Comparison of ENCODE assay signal across 8 mouse cellular contexts in the genomic region with DNA sequence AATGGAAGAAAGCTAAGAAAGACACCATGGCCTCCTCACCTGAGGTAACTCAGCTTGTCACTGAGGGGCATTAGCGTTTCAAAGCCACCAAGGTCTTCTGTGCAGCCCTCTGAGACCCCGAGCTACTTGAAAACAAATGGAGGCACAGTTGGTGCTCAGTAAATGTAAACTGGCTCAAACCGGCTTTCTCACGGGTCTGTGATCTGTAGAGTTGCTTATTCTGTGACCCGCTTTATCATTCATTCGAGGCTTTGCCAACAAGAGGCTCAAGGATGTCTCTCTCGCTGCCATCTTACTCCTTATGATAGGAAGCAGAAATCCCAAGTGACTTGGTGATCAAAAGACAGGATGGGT. TPM values are rescaled to one million over a fixed set of nuclear protein-coding genes. Genes with fewer than 3 reads are reported as not detected.
DNase-seq lines count a peak whose midpoint lies in the region; ATAC-seq lines count a peak whose summit lies in the region.

No protein-coding gene starts in this region.

- H3K9me3 ChIP-seq in kidney, embryonic 14.5 days (ENCODE audit: control insufficient read depth, low read length) = no peaks in the 10 kb centered on the region
- no peaks in the 10 kb centered on the region for H3K9me3 ChIP-seq in hindbrain, embryonic 13.5 days
- H3K9me3 ChIP-seq in midbrain, embryonic 13.5 days = no peaks in the 10 kb centered on the region

- H3K9ac ChIP-seq in kidney, embryonic 14.5 days (ENCODE audit: low read depth, low read length) = peak overlapping the region; percentile 52
- no peak overlapping the region for H3K9ac ChIP-seq in hindbrain, embryonic 13.5 days
- no peak overlapping the region for H3K9ac ChIP-seq in midbrain, embryonic 13.5 days (replicated peaks)

- H3K4me2 ChIP-seq in kidney, embryonic 14.5 days (replicated peaks; ENCODE audit: low read depth, low read length) = peak overlapping the region; percentile 51
- peak overlapping the region; percentile 94 for H3K4me2 ChIP-seq in hindbrain, embryonic 13.5 days
- peak overlapping the region; percentile 96 for H3K4me2 ChIP-seq in midbrain, embryonic 13.5 days (replicated peaks)

- WGBS in kidney, embryonic 14.5 days = 12% methylated on average over 7 of the region's 7 CpGs
- 5% methylated on average over 7 of the region's 7 CpGs for WGBS in hindbrain, embryonic 13.5 days
- 3% methylated on average over 7 of the region's 7 CpGs for WGBS in midbrain, embryonic 13.5 days

- H3K27ac ChIP-seq in kidney, embryonic 14.5 days (ENCODE audit: low read depth, low read length) = peak overlapping the region; percentile 67; the same call in 1 of the 2 replicates
- no peak overlapping the region for H3K27ac ChIP-seq in hindbrain, embryonic 13.5 days
- H3K27ac ChIP-seq in midbrain, embryonic 13.5 days = no peak overlapping the region

- H3K4me3 ChIP-seq in kidney, embryonic 14.5 days (ENCODE audit: low read length) = peak overlapping the region; percentile 55
- peak overlapping the region; percentile 27 for H3K4me3 ChIP-seq in hindbrain, embryonic 13.5 days
- H3K4me3 ChIP-seq in midbrain, embryonic 13.5 days (replicated peaks) = peak overlapping the region; percentile 47; the same call in 1 of the 2 replicates

- H3K4me1 ChIP-seq in kidney, embryonic 14.5 days (ENCODE audit: control insufficient read depth, insufficient read depth, low read length) = peaks cover 20% of the 10 kb centered on the region
- H3K4me1 ChIP-seq in hindbrain, embryonic 13.5 days (replicated peaks) = peaks cover 30% of the 10 kb centered on the region
- H3K4me1 ChIP-seq in midbrain, embryonic 13.5 days (replicated peaks) = peaks cover 26% of the 10 kb centered on the region

- peaks cover 17% of the 10 kb centered on the region for H3K27me3 ChIP-seq in kidney, embryonic 14.5 days (ENCODE audit: control insufficient read depth, insufficient read depth, low read length)
- peaks cover 88% of the 10 kb centered on the region for H3K27me3 ChIP-seq in hindbrain, embryonic 13.5 days
- H3K27me3 ChIP-seq in midbrain, embryonic 13.5 days = peaks cover 82% of the 10 kb centered on the region

- H3K36me3 ChIP-seq in kidney, embryonic 14.5 days (ENCODE audit: control insufficient read depth, insufficient read depth, low read length) = no peaks in the 10 kb centered on the region
- no peaks in the 10 kb centered on the region for H3K36me3 ChIP-seq in hindbrain, embryonic 13.5 days
- H3K36me3 ChIP-seq in midbrain, embryonic 13.5 days = no peaks in the 10 kb centered on the region

- DNase-seq in kidney, postnatal 4 days = no peak
- DNase-seq in ZHBTc4 (ENCODE audit: low read depth, low spot score) = peak; percentile 88
- DNase-seq in layer of hippocampus, postnatal 10 days (ENCODE audit: low spot score in 2 of 2) = no peak
- no peak for DNase-seq in layer of hippocampus, adult 11-12 months (ENCODE audit: low spot score)
- DNase-seq in cerebellum, adult 11-12 months = no peak

- ATAC-seq in kidney, embryonic 14.5 days (ENCODE audit: low FRiP score, low TSS enrichment) = no peak
- ATAC-seq in hindbrain, embryonic 13.5 days (ENCODE audit: low FRiP score) = no peak
- no peak for ATAC-seq in midbrain, embryonic 13.5 days

RNA-seq across cellular contexts. Expression of a gene that starts 0.7 kb away (rescaled TPM):
- polyA plus RNA-seq in kidney, embryonic 14.5 days (2014; fragmentation: Nextera tagmentation; extraction: Ambion mirVana) = 47.9 and 52.9 TPM in 2 replicates
- 4.5 and 6.4 TPM in 2 replicates for polyA plus RNA-seq in hindbrain, embryonic 13.5 days (2015; fragmentation: Nextera tagmentation; extraction: Ambion mirVana)
- 1.9 and 4.1 TPM in 2 replicates for polyA plus RNA-seq in midbrain, embryonic 13.5 days (2015; fragmentation: Nextera tagmentation; extraction: Ambion mirVana)
- total RNA-seq in layer of hippocampus, postnatal 10 days (2021) = 10 to 100 TPM; 25.8 to 29.3 TPM

RNA-seq across cellular contexts. Expression of a gene that starts 53.1 kb away (rescaled TPM):
- 26.0 and 38.1 TPM in 2 replicates for polyA plus RNA-seq in kidney, embryonic 14.5 days (2014; fragmentation: Nextera tagmentation; extraction: Ambion mirVana)
- 35.1 and 39.7 TPM in 2 replicates for polyA plus RNA-seq in hindbrain, embryonic 13.5 days (2015; fragmentation: Nextera tagmentation; extraction: Ambion mirVana)
- 39.0 and 41.4 TPM in 2 replicates for polyA plus RNA-seq in midbrain, embryonic 13.5 days (2015; fragmentation: Nextera tagmentation; extraction: Ambion mirVana)
- 10 to 100 TPM; 31.3 to 32.3 TPM for total RNA-seq in layer of hippocampus, postnatal 10 days (2021)
